Mouse (Mus musculus) cerebellum, postnatal 36 days (tissue): ENCODE results near the gene Mrps15.
"Not testable (repeated sequence)": the region's sequence is repeated elsewhere in the genome, so short reads cannot be mapped to it uniquely, and the experiment has no call there.

Experiments
- DNase-seq, 2 experiments: peaks; one replicate each; pipeline ENCODE4 v3.0.0; 2021 to 2022; ENCODE audit warnings: mixed read lengths in 2 of 2

Mrps15 gene

DNA sequence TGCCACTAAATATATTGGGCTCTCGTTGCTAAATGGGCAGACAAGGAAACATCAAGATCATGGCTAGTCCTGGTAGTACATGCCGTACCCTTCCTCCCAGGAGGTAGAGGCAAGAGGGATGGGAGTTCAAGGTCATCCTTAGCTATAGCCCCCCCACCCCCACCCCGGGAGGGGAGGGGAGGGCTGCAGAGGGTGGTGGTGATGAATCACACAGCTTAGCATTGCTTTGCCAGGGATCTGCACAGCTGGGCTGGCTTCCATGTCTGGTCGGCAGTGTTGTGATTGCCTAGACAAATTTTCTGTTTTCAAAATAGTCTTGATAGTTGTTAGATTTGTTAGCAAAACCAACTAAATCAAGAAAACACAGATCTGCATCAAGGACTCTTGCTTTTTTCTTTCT lies 32.5 kb downstream of the Mrps15 start:
- no peak for DNase-seq

DNA sequence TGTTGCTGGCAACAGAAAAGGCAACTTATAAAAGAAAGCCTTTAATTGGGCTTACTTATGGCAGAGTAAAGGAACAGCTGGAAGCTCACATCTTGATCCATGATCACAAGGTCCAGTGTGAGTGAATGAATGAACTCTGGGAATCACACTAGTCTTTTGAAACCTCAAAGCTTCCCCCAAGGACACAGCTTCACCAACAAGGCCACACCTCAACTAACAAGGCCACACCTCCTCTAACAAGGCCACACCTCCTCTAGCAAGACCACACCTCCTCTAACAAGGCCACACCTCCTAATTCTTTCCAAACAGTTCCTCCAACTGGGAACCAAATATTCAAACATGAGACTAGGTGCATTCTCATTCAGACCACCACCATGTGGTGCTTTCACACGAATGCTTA lies 34.9 kb downstream of the Mrps15 start:
- no peak for DNase-seq

- no peak for DNase-seq
Observed at GRCm38 (mm10) chr4:126083021-126083420, 36.3 kb downstream of the Mrps15 start.

- no peak for DNase-seq
Observed at GRCm38 (mm10) chr4:126084382-126084781, 37.7 kb downstream of the Mrps15 start.

DNA sequence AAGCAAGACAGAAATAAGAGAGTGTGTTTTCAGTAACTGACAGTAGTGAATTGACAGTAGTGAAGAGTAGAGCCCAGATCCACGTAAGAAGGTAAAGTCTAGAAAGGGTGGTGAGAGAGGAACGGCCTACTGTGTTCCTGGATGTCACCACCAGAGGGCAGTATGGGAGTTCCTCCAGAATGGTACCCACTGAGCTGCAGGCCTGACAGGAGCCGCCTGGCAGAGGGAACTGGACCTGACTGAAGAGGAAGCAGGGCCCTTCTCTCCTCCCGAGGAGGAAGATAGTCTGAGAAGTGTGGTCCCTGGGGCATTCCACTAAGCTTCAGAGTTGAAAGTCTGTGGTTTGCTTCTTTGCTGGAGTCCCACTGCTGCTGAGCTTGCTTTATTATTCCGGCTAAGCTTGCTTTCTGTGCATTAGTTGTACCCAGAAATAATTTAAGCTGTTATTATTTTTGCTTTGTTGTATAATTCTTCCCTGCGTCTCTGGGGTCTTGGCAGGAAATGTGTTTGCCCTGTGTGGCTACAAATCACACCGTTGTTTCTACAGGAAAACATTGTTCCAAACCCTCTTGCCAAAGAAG lies 39.4 kb downstream of the Mrps15 start:
- peak; percentile 86 to 87 for DNase-seq

DNA sequence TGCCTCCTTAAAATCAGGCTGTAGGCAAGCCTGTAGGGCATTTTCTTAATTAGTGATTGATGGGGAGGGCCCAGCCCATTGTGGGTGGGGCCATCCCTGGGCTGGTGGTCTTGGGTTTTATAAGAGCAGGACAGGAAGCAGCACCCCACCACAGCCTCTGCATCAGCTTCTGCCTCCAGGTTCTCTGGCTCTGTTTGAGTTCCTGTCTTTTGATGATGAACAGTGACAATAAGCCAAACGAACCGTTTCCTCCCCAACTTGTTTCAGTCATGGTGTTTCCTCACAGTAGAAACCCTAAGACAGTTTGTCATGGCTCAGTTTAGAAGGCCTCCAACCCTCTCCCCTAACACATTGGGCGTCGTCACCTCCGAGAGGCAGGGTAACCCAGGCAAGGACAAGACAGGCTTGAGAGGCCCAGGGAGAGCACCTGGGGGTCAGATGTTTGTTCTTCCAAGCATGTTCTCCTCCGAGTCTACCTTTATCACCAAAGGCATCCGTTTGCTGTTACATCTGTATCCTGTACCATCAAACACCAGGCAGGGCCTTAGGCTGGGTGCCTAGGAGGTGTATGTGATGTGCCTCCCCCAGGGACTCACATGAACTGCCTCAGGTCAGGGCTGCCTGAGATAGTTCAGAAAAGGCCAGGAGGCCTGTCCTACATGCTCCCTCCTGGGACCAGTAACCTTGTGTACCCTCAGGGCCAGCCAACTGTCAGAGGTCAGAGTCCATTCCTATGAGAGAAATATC lies 43.5 kb downstream of the Mrps15 start:
- DNase-seq, result no peak

GRCm38 (mm10) chr4:126090848-126091124 lies 44.1 kb downstream of the Mrps15 start:
- no peak for DNase-seq

- DNase-seq, result no peak
Observed at GRCm38 (mm10) chr4:126091873-126092272, 45.1 kb downstream of the Mrps15 start.

GRCm38 (mm10) chr4:126095622-126096430 lies 49.1 kb downstream of the Mrps15 start:
- DNase-seq, result not testable (repeated sequence)

GRCm38 (mm10) chr4:126096464-126097111 lies 49.9 kb downstream of the Mrps15 start, which contains the start of gene Lsm10:
Gene Lsm10, plus strand, starts transcription at chr4:126096623.
- DNase-seq, result peak; percentile 93

- DNase-seq, result no peak
Observed at GRCm38 (mm10) chr4:126097711-126098253, 51.1 kb downstream of the Mrps15 start.

DNA sequence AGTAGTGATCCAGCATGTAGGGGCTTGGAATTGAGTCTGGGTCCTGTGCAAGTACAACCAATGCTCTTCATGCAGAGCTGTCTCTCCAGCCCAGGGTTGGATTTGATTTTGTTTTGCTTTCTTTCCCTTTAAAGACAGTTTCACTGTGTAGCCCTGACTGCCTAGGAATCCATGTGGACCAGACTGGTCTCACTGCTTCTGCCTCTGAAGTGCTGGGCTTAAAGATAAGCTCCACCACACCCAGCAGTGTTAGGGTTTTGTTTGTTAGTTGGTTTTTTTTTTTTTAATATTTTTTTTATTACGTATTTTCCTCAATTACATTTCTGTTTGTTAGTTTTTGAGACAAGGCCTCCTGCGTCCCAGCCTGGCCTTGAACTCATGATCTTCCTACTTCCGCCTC lies 52.6 kb downstream of the Mrps15 start:
- DNase-seq, result no peak

- no peak for DNase-seq
Observed at GRCm38 (mm10) chr4:126100764-126101163, 54.0 kb downstream of the Mrps15 start.

DNA sequence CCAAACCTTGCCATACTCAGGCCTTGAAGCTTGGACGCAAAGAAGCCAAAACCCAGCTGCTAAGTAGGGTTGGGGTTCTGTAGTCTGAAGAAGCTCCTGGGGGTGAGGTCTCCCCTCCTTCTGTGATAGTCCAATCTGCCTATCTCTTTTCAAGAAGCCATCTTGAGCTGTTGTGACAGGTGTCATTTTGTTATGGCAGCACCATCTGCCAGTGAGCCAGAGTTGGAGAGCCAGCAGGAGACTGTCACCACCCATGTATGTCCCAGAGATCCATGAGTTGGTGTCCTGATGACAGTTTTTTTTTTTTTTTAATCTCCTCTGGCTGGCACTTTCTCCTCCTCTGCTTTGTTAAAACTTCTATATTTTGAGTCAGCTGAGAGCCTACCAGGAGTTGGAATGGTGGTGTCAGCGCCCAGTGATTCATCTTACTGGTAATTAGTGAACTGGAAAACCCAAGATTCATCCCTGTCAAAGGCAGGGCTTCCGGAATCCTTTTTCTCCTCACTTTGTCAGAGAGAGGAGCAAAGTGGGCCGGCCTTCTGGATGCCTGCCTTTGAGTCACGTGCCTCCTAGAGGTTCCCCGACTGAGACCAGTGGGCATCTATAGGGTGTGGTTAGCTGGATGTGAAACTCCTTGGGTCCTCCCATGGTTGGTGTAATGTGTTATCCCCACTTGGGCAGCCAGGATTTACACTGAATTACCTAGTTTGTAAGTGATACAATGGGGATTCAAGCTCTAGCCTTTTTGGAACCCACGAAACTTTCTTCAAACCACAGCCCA lies 55.5 kb downstream of the Mrps15 start:
- no peak for DNase-seq

- DNase-seq, result peak; percentile 75
Observed at GRCm38 (mm10) chr4:126103057-126103581, 56.4 kb downstream of the Mrps15 start.

DNA sequence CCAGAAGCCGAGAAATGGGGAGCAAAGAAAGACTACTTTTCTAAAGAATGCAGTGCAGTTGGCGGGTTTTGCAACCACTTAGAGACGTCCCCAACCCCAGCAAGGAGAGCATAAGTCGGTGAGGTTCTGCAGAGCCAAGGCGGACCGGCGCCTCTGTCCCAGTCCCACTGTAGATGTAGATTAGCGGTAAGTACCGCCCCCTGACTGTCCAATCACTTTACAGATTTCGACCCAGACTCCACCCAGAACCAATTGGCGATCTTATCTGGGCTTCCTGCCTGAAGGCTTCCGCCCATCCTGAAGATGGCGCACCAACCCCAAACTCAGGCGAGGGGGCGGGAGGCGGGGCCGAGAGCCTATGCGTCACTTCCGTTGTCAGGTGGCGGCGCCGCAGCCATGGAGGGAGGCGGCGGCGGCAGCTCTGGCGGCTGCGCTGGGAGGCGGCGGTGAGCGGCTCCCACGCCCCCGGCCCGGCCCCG lies 56.9 kb downstream of the Mrps15 start, which contains the start of gene Stk40:
Gene Stk40 (plus strand): TSS at position 368 of the 479 bp plus-strand sequence.
- peak; percentile 93 to 96 for DNase-seq

DNA sequence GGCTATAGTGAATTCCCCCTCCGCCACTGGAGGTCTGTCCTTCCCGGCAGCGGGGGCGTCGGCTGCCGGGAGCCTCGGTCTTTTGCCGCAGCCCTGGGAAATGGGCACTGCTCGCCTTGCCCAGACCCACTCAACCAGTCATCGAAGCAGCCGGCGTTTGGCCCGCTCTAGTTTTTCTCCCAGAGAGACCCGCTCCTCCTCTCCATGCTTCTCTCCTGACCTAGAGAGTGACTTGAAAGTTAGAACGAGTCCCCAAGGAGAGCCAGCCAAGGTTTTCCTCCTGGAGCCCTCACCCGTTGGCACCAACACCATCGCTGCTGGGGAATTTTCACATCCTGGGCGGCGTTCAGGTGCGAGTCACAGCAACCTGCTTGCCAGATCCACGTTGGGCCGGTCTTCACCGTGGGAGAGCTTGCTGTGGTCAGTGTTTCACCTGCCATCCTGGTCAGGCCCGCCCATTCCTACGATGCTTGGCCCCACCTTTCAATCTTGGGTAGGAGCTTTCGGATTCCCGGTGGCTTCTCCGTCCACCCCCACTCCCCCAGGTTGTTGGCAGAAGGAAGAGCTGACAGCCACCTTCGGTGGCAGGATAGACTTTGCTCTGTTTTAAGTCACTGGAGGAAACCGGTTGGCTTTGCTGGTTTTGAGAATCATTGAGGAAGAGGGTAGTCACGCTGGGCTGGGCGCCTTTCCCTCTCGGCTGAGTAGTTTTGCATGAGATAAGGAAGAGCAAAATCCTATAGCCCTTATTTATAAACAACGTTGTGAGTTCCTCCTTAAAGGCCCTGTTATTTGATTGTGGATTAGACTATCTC lies 57.7 kb downstream of the Mrps15 start:
- peak; percentile 57 to 58 for DNase-seq
